Mouse (Mus musculus) embryonic facial prominence, embryonic 13.5 days (tissue): ENCODE results near the gene Meltf. TPM values are rescaled to one million over a fixed set of nuclear protein-coding genes. Genes with fewer than 3 reads are reported as not detected.
"Not testable (repeated sequence)": the region's sequence is repeated elsewhere in the genome, so short reads cannot be mapped to it uniquely, and the experiment has no call there.

ENCODE experiments used
- ATAC-seq: fragments of 200-750 bp; cut with Nextera tagmentation; 2 replicates; pipeline ENCODE4 v1.8.0; 2017; ENCODE audit warnings: low read depth; ENCODE audit not compliant: insufficient number of reproducible peaks, insufficient read depth, low FRiP score, low TSS enrichment
- H3K27ac ChIP-seq: fragments of 300-500 bp; sonication (generic); 2 replicates; pipeline ENCODE4 v1.5.1; 2015; ENCODE audit warnings: moderate library complexity, mild to moderate bottlenecking, inconsistent platforms
- H3K27me3 ChIP-seq: fragments of 300-500 bp; sonication (generic); 2 replicates; pipeline ENCODE4 v1.6.1; 2015; ENCODE audit warnings: mild to moderate bottlenecking, inconsistent platforms
- H3K36me3 ChIP-seq: fragments of 300-500 bp; sonication (generic); 2 replicates; pipeline ENCODE4 v1.6.1; 2015; ENCODE audit warnings: mild to moderate bottlenecking, inconsistent platforms
- H3K4me1 ChIP-seq: fragments of 300-500 bp; sonication (generic); 2 replicates; pipeline ENCODE4 v1.6.1; 2015; ENCODE audit warnings: inconsistent platforms
- H3K4me2 ChIP-seq: fragments of 300-500 bp; sonication (generic); 2 replicates; pipeline ENCODE4 v1.6.1; 2015; ENCODE audit warnings: moderate library complexity, mild to moderate bottlenecking, inconsistent platforms
- H3K4me3 ChIP-seq: fragments of 300-500 bp; sonication (generic); 2 replicates; pipeline ENCODE4 v1.5.1; 2015; ENCODE audit warnings: mild to moderate bottlenecking, inconsistent platforms
- H3K9ac ChIP-seq: fragments of 300-500 bp; sonication (generic); 2 replicates; pipeline ENCODE4 v1.6.1; 2015; ENCODE audit warnings: mild to moderate bottlenecking, inconsistent platforms
- H3K9me3 ChIP-seq: fragments of 300-500 bp; sonication (generic); 2 replicates; pipeline ENCODE4 v1.6.1; 2016; ENCODE audit warnings: inconsistent platforms
- WGBS: fragments of 180-500 bp; shearing (Covaris S2); methylation state at CpG from one replicate; pipeline ENCODE4 v1.1.7; 2015; ENCODE audit warnings: mixed read lengths; 5-methylcytosine and 5-hydroxymethylcytosine counted together
- polyA plus RNA-seq: library from polyadenylated mRNA; unstranded; fragments of >200 nt; fragmentation: Nextera tagmentation; extraction: Ambion mirVana; gene quantifications from 2 replicates; pipeline ENCODE4 v1.2.1, GENCODE M21; 2015

Gene Meltf
- polyA plus RNA-seq, 1 experiment from 2014 or later, result 1.3 TPM

- Histone ChIP-seq H3K27me3 (peaks cover 50% of the 10 kb centered on the region), H3K4me1 (peaks cover 28% of the 10 kb centered on the region), H3K9ac (peak overlapping the region; percentile 54; the same call in 1 of the 2 replicates), H3K4me3 (peak overlapping the region; percentile 37), H3K4me2 (peak overlapping the region; percentile 63), H3K36me3 (no peaks in the 10 kb centered on the region), H3K9me3 (no peaks in the 10 kb centered on the region), H3K27ac (no peak overlapping the region)
- no peak for ATAC-seq
- WGBS, result 2% methylated on average over 36 of the region's 36 CpGs
Observed at GRCm38 (mm10) chr16:31935091-31935979, 56.7 kb downstream of the Meltf start.

GRCm38 (mm10) chr16:31936568-31936967 lies 58.0 kb downstream of the Meltf start:
- H3K9me3 ChIP-seq, result no peaks in the 10 kb centered on the region
- H3K27ac ChIP-seq, result no peak overlapping the region
- 84% methylated on average over 4 of the region's 4 CpGs for WGBS
- no peak overlapping the region for H3K4me2 ChIP-seq
- H3K4me3 ChIP-seq, result no peak overlapping the region
- H3K36me3 ChIP-seq, result no peaks in the 10 kb centered on the region
- peaks cover 28% of the 10 kb centered on the region for H3K4me1 ChIP-seq
- peaks cover 50% of the 10 kb centered on the region for H3K27me3 ChIP-seq
- no peak overlapping the region for H3K9ac ChIP-seq
- no peak for ATAC-seq

DNA sequence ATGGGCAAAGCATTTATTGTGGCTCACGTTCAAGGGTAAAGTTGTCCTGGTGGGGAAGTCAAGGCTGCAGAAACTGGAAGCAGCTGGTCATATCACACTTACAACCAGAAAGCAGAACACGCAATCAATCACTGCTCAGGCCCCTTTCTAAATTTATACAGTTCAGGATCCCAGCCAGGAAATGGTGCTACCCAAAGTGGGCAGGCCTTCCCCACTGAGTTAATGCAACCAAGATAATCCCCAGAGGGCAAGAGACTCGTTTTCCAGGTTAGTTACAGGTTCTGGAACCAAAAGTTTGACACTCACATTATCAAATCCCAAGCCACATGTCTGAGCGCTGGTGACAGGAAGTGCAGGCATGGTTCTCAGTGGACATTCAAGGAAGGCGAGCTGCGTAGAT lies 60.2 kb downstream of the Meltf start:
- peaks cover 19% of the 10 kb centered on the region for H3K4me1 ChIP-seq
- ATAC-seq, result no peak
- no peak overlapping the region for H3K9ac ChIP-seq
- no peaks in the 10 kb centered on the region for H3K36me3 ChIP-seq
- no peak overlapping the region for H3K4me3 ChIP-seq
- H3K27me3 ChIP-seq, result peaks cover 39% of the 10 kb centered on the region
- H3K4me2 ChIP-seq, result no peak overlapping the region
- H3K9me3 ChIP-seq, result no peaks in the 10 kb centered on the region
- H3K27ac ChIP-seq, result no peak overlapping the region
- WGBS, result 70% methylated on average over 6 of the region's 6 CpGs

DNA sequence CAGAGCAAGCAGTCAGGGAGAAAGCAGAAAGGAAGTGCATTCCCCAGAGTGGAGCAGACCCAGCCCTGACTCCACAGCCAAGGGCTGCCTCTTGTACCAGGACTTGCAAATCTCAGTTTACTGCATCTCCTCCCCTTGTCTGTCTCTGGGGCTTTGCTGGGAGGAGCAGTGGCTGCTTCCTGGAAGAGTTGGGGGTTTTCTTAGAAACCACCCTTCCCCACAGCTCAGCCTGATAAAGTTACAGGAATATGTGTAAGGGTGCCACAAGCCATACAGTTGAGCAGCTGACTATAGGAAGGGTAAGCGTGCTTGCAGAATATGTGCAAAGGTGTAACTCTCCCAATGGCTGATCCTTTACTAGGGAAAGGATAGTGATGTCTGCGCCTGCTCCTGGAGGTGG lies 62.0 kb downstream of the Meltf start:
- Histone ChIP-seq H3K36me3 (peaks cover 14% of the 10 kb centered on the region; the same call in 1 of the 2 replicates), H3K9ac (no peak overlapping the region), H3K4me1 (peaks cover 8% of the 10 kb centered on the region), H3K4me3 (no peak overlapping the region), H3K27ac (no peak overlapping the region), H3K27me3 (peaks cover 22% of the 10 kb centered on the region), H3K4me2 (no peak overlapping the region), H3K9me3 (no peaks in the 10 kb centered on the region)
- 67% methylated on average over 2 of the region's 2 CpGs for WGBS
- no peak for ATAC-seq

GRCm38 (mm10) chr16:31943980-31944379 lies 65.4 kb downstream of the Meltf start:
- 4% methylated on average over 10 of the region's 10 CpGs for WGBS
- Histone ChIP-seq H3K9me3 (no peaks in the 10 kb centered on the region), H3K36me3 (peaks cover 14% of the 10 kb centered on the region; the same call in 1 of the 2 replicates), H3K27me3 (no peaks in the 10 kb centered on the region), H3K4me3 (no peak overlapping the region), H3K9ac (no peak overlapping the region), H3K27ac (no peak overlapping the region), H3K4me2 (no peak overlapping the region), H3K4me1 (peaks cover 23% of the 10 kb centered on the region)
- no peak for ATAC-seq

- Histone ChIP-seq H3K9ac (0 out of 2 replicates have a peak overlapping the region, but pooled peaks have one; percentile 11), H3K36me3 (peaks cover 14% of the 10 kb centered on the region; the same call in 1 of the 2 replicates), H3K27ac (no peak overlapping the region), H3K9me3 (no peaks in the 10 kb centered on the region), H3K27me3 (no peaks in the 10 kb centered on the region), H3K4me2 (no peak overlapping the region), H3K4me1 (peaks cover 31% of the 10 kb centered on the region), H3K4me3 (no peak overlapping the region)
- 89% methylated on average over 12 of the region's 12 CpGs for WGBS
- no peak for ATAC-seq
Observed at GRCm38 (mm10) chr16:31944698-31945255, 66.2 kb downstream of the Meltf start.

- Histone ChIP-seq H3K9me3 (no peaks in the 10 kb centered on the region), H3K27ac (no peak overlapping the region), H3K27me3 (no peaks in the 10 kb centered on the region), H3K9ac (no peak overlapping the region), H3K4me1 (peaks cover 33% of the 10 kb centered on the region), H3K4me3 (no peak overlapping the region), H3K4me2 (no peak overlapping the region), H3K36me3 (peaks cover 20% of the 10 kb centered on the region)
- no peak for ATAC-seq
- 91% methylated on average over 6 of the region's 6 CpGs for WGBS
Observed at GRCm38 (mm10) chr16:31945372-31945771, 66.8 kb downstream of the Meltf start.

- not testable (repeated sequence) for H3K9ac ChIP-seq, H3K4me3 ChIP-seq, H3K4me2 ChIP-seq, H3K9me3 ChIP-seq, ATAC-seq, H3K27me3 ChIP-seq, H3K27ac ChIP-seq
- H3K36me3 ChIP-seq, result peaks cover 25% of the 10 kb centered on the region
- H3K4me1 ChIP-seq, result peaks cover 33% of the 10 kb centered on the region
- 92% methylated on average over 6 of the region's 6 CpGs for WGBS
Observed at GRCm38 (mm10) chr16:31945986-31946385, 67.4 kb downstream of the Meltf start.

DNA sequence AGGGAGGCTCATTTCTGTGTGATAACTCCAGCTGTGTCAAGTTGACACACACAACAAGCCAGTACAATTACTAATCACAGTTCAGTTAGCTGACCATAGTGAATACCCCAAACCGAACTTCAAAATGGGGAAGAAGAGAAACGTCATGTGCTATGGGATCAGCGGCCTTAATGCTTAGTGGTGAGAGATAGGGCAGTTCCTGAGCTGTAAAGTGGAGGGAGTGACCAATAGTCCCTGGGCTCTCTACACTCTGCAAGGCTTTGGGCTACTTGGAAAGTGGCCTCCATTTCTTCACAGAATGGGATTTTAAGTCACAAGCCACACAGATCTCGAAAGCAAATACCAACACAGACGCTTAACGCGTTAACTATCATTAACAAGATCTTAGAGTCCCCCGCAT lies 68.7 kb downstream of the Meltf start:
- ATAC-seq, result no peak
- Histone ChIP-seq H3K4me3 (peak overlapping the region; percentile 92), H3K27ac (no peak overlapping the region), H3K36me3 (peaks cover 36% of the 10 kb centered on the region), H3K9me3 (no peaks in the 10 kb centered on the region), H3K27me3 (no peaks in the 10 kb centered on the region), H3K9ac (peak overlapping the region; percentile 95), H3K4me2 (peak overlapping the region; percentile 88), H3K4me1 (peaks cover 33% of the 10 kb centered on the region)
- WGBS, result 29% methylated on average over 8 of the region's 8 CpGs

DNA sequence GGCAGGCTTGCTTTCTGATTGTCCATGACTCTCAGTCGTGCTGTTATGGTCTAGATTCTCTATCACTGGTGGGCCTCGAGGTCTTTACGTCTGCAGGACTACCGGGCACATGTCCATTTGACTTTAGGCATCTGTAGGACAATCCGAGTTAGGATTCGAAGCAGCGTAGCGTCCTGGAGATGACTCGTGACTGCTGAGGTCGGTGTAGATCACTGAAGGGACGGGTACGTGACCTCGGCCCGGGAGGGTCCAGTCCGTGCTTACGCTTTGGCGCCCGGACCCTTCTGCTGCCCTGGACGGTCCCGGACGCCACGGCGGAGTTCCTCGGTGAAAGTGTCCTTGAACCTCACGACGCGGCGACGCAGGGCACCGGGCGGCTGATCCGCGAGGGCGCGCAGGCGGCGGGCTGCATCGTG lies 69.3 kb downstream of the Meltf start:
- H3K4me3 ChIP-seq, result peak overlapping the region; percentile 92
- H3K27ac ChIP-seq, result peak overlapping the region; percentile 90
- H3K9ac ChIP-seq, result peak overlapping the region; percentile 95
- peaks cover 39% of the 10 kb centered on the region for H3K36me3 ChIP-seq
- peaks cover 33% of the 10 kb centered on the region for H3K4me1 ChIP-seq
- ATAC-seq, result peak; percentile 46; the same call in 1 of the 2 replicates
- H3K4me2 ChIP-seq, result peak overlapping the region; percentile 88
- H3K9me3 ChIP-seq, result no peaks in the 10 kb centered on the region
- under 1% methylated on average over 38 of the region's 38 CpGs for WGBS
- H3K27me3 ChIP-seq, result no peaks in the 10 kb centered on the region

DNA sequence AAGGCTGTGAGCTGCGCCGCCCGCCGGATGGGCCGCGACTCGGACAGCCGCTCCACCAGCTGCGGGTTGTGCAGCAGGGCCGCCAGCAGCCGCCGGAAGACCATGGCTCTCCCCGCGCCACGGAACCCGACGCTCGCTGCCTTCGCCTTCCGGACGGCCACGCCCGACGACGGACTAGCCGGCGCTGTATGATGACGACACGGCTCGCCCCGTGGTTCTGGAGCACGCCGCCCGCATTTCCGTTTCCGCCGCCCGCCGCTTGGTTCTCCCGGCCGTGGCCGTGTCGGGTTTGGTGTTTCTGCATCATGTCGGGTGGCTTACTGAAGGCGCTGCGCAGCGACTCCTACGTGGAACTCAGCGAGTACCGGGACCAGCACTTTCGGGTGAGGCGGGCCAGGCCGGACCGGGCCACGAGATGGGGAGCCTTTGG lies 69.8 kb downstream of the Meltf start, which contains the start of the genes 0610012G03Rik and Ncbp2:
0610012G03Rik (minus strand) TSS at position 150 of the 430 bp plus-strand sequence.
Ncbp2 (plus strand) TSS at position 169 of the 430 bp plus-strand sequence.
- ATAC-seq, result peak; percentile 81
- peaks cover 39% of the 10 kb centered on the region for H3K36me3 ChIP-seq
- H3K4me3 ChIP-seq, result peak within 1 kb of the TSS; percentile 92
- H3K9me3 ChIP-seq, result no peaks in the 10 kb centered on the region
- peak within 1 kb of the TSS; percentile 90 for H3K27ac ChIP-seq
- H3K9ac ChIP-seq, result peak within 1 kb of the TSS; percentile 95
- H3K4me2 ChIP-seq, result peak within 1 kb of the TSS; percentile 88
- H3K4me1 ChIP-seq, result peaks cover 33% of the 10 kb centered on the region
- under 1% methylated on average over 52 of the region's 55 CpGs for WGBS
- H3K27me3 ChIP-seq, result no peaks in the 10 kb centered on the region
